Mouse (Mus musculus) lung, postnatal 14 days (tissue): ENCODE data around the gene Slc38a2.

Experiments
- DNase-seq: peaks from one replicate; pipeline ENCODE4 v3.0.0; 2021

The Slc38a2 gene

DNA sequence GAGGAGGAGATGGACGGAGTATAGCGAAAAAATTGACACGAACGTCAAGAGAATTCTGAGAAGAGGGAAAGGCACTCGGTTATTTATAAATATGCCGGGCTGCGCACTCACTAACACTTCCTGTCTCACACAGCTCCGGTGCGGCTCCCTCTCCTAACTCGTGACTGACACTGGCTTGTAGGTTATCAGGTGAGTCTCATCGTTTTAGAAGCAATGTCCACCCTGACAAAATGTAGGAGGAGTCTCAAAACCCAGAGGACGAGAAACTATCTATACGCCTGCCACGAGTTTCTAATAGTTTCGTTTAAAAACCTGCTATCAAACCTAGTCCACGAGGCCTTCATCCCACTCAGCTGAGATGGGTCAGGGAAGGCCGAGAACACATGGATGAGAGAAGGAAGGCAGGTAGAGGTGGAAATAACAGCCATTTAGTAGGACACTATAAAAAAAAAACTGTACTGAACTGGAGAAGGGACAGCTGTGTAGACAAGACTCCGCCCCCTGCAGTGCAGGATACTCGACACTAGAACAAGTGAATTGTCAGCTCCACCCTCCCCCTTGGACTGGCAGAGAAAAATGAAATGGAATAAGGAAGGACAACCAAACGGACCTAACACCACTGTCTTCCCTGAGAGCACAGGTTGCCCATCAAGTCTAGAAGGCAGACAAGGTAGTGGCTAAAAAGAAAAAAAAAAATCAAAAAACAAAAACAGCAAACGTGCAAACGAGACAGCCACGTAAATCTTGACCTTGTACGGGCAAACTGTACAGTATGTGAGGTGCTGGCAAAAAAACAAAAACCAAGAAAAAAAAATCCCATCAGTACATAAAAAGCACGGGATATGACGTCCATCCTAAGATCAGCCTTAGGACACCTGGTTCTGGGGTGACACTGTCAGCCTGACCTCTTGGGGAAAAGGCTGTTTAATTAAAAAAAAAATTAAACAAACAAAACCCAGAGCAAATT, 3.8 kb downstream of the Slc38a2 start:
- peak; percentile 46 for DNase-seq

DNA sequence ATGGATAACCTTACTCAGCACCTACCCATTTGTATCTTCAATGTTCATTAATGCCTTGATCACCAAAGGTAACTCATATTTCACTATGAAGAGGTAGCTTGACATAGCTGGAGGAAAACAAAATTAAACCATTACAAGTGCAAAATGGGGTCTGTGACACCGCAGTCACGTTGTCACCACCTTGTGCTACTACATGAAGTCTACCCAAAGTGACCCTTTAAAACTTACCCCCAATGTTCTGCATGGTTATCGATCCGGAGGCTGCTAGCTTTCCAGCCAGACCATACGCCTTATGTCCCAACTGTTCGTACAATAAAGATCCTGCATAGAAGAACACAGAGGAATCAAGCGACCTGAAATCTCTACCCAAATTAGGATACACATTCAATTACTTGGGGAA, 4.5 kb downstream of the Slc38a2 start:
- no peak for DNase-seq

DNA sequence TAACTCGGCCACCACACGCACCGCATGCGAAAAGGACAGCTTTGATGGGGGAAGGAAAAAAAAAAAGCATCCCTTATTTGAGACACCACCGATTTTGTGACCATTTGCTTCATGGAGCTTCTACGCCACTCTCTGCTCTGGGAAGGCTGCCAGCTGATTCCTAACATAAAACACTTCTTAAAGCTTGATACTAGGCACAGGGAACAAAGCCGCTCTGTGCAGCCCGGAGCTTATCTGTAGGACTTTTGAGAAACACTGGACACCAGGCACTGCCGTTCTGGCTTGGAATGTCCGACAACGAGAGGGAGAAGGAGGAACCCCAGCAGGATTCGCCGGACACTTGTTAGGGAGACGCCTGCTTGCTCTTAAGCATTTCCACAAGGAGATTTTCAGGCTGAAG, 5.8 kb downstream of the Slc38a2 start:
- peak; percentile 23 for DNase-seq

DNA sequence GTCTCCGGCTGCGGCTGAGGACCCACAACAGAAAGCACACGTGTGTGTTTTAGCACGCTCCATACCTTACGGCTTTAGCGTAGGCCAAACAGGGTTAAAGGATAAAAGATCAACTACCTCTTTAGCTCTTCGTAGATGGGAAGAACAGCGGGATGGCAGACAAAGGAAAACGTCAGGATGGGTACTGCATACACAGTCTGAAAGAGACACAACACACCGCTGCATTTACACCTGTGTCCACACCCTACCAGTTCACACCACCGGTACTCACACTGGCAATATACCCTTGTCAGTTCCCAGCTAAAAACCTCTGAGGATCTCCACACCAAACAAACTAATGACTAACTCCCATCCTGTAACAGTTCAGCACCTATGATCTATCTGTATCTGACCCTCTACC, 7.1 kb downstream of the Slc38a2 start:
- DNase-seq = no peak

DNA sequence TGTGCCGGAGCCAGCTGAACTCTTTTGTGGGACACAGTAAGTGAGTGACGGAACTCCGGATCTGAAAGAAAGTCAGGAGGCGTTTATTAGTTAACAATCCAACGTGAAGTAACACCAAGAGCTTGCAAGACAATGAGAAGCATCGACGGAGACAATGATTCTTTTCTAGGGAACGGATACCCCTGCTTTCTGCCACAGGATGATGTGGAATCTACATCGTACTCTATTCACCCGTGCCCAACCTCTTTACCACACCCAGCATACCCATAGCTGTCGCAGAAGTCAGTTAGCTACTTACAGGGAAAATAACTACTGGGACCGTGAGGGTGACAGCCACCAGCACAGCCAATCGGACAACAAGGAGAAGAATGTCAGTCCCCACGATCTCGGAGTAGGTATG, 8.1 kb downstream of the Slc38a2 start:
- no peak for DNase-seq

DNA sequence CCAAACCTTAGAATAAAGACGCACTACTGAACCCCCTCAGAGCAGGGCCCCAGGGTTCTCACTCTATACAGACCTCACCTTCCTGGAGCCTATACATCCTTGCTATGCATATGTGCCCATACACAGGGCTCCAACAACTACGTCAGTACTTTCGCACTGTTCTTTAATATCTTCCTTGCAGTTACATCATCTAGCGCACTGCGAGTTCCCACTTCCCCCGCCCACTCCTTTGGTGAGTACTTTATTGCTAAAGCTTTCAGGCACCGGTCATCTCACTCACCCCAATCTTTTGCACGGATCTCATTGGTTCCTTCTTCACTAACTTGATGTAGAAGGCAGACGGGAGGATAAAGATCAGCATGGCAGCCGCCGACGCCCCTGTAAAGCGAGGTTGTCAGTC, 8.7 kb downstream of the Slc38a2 start:
- DNase-seq = no peak

DNA sequence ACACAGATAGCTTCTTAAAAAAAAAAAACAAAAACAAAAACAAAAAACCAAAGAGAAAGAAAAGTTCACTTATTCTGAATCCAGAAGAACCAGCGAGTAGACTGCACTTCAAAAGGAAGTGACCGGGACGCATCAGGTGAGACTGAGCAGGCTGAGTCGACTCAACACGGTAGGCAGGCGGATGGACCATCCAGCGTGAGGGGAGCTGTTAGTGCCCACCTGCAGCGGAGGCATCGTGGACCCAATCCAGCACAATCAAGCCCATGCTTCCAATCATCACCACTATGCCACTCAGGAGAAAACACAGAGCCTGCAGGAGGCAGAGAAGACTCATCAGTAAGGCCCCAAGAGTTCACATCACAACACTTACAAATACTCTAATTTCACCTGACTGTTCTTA, 9.6 kb downstream of the Slc38a2 start:
- no peak for DNase-seq

DNA sequence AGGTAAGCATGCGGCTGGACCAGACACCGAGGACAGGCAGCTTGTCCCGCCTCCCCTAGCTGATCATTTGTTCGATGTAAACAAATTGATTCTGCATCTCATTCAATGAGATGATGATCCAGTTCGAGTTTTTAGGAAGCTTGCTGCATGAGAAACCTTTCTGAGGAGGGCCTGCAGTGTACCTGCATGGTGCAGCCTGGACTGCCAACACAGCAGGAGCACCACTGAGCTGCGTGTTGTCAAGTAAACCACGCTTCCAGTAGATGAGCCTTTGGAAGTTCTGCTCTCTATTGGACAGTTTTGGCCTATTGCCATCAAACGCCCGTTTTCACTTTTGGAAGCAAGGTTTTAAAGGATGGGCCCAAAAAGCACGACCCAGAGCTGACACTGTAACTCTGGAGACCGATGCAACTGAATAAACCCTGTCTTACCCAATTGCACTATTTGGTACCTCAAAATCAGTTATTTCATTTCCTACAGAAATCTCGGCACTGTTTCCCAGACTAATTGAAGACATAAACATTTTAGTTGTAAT, 10.7 kb downstream of the Slc38a2 start:
- no peak for DNase-seq

DNA sequence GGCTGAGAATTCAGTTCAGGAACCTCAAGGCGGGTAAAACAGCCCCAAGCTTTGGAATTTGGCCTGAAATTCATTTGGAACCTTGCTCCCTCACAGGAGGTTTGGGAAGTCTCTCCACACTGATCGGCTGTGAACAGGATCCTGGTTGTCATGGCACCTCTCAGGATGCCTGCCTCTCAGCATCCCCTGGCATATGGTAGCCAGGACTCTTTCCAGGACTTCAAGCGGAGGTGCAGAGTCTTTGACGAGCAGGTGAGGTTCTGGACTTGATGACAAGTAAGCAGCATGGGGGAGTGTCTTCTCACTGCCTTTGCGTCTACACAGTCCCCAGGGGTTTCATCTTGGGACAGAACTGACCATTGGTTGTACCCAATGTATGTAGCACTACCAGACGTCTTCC, 11.5 kb downstream of the Slc38a2 start:
- no peak for DNase-seq

DNA sequence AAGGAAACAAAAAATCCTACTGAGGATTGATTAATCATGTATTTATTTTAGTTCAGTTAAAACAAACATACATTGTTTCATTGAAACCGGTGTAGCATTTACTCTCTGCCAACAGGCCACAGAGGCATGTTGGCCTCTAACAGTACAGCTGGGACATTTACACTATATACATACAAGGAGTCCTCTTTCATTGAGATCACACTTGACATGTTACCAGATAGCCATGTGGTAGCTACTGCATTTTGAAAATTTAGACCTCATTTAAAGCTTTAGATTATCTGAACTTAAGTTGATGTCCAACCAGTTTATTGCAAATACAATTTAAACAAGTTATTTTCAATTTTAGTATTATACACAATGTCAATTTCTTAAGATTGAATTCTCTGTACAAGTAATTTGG, 12.2 kb downstream of the Slc38a2 start:
- DNase-seq = no peak

DNA sequence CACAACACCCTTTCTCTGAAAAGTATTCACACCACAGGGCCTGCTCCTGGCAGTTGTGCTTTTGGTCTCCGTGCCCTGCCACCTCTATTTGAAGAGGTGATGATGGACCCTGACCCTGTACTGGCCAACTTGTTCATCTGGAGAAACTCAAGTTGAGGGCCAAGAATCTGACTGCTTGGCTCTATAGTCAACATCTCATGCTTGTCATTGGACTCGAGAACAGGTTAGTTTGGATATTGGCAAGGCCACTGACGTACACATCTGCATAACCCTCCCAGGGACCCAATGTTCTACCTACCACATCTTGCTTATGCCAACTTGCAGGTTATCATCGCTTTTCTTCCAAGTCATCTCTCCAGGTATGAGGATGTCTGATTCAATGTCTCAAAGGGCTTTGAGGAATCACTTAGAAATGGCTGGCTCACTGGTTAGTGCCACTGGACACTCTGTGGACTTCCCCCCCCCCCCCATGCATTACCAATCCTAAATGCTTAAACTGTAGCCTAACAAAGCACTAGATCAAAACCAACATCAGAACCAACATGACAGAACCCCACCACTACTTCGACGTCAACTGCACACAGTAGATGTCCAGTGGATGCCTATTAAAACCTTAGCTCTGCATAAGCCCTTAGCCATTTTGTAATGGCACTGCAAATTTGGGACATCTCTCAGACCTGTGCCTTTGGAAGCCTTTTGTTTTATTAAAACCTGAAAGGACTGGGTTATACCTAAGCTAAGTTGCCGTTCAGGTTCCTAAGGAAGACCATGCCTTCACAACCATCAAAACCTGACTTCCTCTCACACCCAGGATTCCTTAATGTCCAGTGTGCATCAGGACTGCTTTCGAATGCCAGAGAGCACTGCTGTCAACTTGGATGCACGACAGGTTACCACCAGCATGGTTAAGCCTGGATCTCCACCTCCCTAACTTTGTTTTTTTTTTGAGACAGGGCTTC, 13.1 kb downstream of the Slc38a2 start:
- no peak for DNase-seq

DNA sequence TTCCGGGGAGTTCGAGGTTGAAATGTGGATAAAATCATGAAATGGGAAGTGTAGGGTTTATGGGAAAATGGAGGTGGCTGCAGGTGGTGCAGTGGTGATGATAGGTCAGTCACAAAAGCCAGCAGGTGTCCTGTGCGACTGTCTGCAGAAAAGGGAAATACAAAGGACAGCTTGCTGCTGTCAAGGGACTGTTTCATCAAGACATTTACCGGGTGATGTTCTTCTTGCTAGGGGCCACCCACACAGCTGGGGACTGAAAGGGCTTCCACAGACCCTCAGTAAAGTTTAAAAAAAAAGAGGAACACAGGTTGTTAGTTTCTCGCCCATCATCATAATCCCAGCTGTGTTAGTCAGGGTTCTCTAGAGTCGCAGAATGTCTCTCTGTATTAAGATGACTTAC, 14.3 kb downstream of the Slc38a2 start:
- no peak for DNase-seq

DNA sequence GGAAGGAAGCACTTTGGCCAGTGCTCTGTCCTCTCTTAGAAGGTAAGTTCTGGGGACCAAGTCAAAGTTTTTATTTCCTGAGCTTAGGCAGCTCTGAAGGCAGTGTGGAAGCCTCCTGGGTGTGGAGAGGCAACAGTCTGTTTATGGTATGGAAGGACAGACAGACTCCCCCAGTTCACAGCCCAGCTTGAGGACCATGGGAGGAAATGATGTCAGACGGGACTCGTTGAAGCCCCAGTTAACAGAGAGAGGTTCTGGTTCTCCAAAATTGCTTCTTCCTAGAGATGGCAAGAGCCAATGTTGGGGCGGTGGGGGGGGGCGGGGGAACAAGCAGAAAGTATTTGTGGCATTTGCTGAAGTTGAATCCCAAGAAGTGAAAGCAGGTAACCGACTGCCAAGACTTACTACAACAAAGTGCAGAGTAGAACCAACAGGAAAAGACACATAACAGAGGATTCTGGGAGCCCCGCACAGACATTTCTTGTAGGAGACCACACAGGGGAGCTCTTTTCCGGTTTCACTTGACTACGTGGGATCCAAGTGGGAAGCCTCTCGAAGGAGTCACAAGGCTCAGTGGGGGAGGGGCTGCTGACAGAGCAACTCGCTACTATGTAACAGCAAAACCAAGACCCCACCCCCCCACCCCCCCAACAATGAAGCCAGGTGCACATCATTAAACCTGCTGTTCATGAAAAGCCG, 15.2 kb downstream of the Slc38a2 start:
- peak; percentile 42 for DNase-seq

DNA sequence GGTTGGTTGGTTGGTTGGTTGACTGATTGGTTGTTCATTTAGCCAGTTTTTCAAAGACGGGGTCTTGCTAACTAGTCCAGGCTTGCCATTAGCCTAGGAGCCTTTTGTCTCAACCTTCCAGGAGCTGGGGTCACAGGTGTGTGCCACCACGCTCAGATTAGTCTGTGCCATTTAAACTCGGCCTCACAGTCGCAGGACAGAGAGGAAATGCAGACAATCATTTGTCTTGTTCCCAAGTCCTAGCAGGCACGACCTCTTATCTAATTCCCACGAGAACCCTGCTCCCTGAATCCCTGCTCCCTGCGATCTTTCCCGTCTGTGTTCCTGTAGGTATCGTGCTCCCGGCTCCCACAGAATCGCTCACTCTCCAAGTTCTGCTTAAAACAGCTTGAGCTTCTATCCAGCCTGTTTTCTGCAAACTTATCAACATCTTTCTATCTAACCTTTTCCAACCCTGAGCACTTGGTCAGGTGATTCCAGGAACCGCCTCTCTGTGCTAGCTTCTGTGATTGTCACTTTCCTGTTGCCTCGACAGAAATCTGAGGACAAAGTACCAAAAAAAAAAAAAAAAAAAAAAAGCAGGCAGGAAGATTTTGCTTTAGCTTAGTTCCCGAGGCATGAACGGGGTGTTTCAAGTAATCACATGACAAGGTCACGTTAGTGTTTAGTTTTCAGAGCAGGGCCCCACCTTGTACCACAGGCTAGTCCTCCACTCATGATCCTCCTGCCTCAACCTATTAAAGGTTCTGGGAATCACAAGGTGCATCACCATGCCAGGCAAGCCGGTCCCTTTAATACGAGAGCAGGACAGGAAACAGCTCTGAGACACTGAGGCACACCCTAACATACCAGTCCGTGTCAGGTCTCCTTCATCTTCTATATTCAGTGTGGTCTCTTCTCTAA, 20.4 kb downstream of the Slc38a2 start:
- no peak for DNase-seq

DNA sequence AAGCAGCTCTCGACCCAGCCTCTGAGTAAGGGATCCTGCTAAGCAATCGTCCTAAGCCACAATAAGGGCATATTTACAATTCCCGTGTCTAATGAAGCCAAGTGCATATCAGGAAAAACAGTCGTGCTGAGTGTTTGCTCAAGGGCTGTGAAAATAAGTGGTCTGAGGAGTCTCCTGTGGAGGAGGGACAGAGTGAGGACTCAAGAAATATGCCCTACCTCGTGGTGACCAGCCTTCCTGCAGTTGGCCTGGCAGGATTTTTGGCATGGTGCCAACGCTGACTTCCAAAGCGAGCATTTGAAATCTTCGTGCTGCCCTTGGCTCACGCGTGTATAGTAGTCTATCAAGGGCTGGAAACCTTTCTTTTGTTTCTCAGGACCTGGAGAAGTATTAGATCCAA, 23.0 kb downstream of the Slc38a2 start:
- peak; percentile 67 for DNase-seq

DNA sequence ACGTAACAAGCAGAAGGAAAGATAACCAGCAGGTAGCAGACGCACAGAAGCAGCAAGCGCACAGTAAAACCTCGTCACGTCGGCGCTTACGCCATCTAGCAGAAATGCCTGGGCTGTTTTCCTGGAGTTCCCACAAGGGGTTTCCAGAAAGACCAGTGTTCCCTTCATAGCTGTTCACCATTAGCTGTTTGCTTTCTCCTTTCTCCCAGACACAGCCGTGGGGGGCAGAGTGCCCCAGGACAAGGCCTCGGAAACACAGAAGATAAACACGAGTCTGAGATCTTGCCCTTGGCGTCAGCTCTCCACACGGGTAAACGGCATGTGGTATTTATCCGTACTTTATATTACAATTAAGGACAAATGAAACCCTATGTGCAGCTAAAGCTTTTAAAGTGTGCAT, 23.8 kb downstream of the Slc38a2 start:
- DNase-seq = no peak

DNA sequence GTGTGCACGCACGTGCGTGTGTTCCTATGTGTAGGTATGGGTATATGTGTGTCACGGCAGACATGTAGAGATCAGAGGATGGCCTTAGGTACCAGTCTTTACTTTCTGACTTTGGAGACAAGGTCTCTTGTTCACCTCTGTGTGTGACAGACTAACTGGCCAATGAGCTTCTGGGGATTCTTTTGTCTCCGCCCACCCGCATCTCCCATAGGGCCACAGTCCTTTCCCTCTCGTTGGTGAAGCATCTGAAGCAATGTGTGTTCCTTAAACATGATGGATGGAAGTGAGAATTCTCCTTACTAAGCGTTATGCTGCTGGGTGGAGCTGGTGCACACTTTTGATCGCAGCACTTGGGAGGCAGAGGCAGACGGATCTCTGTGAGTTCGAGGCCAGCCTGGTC, 24.5 kb downstream of the Slc38a2 start:
- DNase-seq = no peak

DNA sequence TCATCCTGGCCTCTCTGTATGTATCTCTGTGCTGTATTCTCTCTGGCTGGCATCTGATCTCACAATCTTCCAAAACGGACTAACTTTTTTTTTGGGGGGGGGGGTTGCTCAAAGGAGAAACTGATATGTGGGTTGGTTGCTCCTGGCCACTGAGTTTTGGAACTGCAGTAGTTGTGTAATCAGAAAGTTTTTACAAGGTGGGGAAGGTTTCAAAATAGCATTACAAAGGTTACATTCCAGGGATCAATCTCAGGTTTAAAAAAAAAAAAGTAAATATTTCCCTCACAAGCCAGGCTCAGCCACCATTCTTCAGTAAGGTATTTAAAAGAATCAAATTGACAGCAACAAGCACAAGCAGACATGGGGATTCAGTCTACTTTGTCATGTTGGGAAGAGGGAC, 25.4 kb downstream of the Slc38a2 start:
- no peak for DNase-seq

DNA sequence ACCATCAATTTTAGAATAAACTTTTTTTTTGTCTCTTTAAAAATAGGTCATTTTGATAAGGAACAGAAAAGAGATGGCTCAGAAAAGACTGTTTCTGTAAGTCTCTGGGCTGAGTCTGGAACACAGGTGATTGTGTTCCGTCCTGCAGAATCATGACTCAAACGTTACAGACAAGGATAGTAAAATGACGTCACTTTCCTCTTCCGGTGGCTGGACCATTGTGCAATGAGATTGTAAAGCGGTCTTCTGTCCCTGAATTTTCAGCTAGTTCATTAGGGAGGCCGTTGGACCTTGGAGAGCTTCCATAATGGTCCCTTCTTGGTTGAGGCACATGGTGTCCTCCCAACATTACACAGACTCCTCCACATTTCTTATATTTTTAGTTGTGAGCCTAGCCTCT, 29.8 kb downstream of the Slc38a2 start:
- DNase-seq = no peak

DNA sequence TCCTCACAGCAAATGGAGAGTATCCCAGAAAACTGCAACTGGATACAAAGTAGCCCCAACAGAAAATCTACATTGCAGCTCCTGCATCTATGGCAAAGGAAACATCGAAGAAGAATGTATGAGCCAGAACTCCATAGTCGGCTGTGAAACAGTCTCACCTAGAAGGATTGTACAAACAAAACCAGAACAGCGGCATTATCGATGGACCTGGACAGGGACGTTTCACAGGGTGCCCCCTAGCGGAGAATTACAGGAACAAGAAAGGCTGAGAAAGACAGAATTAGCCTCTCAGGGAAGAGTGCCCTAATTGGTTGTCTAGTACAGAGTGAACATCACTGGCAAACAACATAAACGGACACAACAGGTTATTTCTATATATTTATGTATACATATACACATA, 32.9 kb downstream of the Slc38a2 start:
- peak; percentile 79 for DNase-seq

DNA sequence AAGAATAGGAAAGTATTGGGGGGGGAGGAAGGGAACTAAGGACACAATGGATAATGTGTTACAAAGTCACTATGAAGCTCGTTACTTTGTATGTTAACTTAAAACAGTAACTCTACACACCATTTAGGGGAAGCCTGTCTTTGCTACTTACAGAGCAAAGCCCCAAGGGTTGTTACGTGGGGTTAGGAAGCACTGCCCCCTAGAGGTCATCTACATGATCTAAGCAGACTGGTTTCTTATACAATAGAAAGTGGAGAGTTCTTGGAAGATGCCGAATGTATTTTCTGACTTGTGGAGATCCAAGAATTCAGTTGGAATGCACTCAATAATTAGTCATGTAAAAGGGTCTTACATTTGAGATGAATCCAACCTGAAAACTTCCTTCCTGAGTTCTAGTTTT, 33.6 kb downstream of the Slc38a2 start:
- DNase-seq = peak; percentile 87
